Mouse (Mus musculus): Measurements from ENCODE around the gene Pidd1. TPM values are rescaled to one million over a fixed set of nuclear protein-coding genes. Genes with fewer than 3 reads are reported as not detected.
"Not testable (repeated sequence)": the region's sequence is repeated elsewhere in the genome, so short reads cannot be mapped to it uniquely, and the experiment has no call there.

The Pidd1 gene
- polyA plus RNA-seq, 1 experiment = 4.4 TPM

GRCm38 (mm10) chr7:141413809-141414584 lies 29.8 kb downstream of the Pidd1 start, which contains the start of gene Gatd1:
Gene Gatd1 (minus strand): TSS chr7:141414136.
- no peaks in the 10 kb centered on the region for H3K27me3 ChIP-seq (ENCODE audit: control insufficient read depth, insufficient read depth, low read length)
- peak; percentile 99 for DNase-seq
- H3K27ac ChIP-seq (ENCODE audit: insufficient read depth, low read length) = peak within 1 kb of the TSS; percentile 85
- peaks cover 15% of the 10 kb centered on the region for H3K4me1 ChIP-seq (ENCODE audit: control insufficient read depth, insufficient read depth, low read length)
- peak within 1 kb of the TSS; percentile 79 for H3K4me3 ChIP-seq (replicated peaks; ENCODE audit: insufficient read depth, low read depth, low read length)
- 0 out of 2 replicates have a peak, but pooled peaks have one; percentile 13 for TF ChIP-seq CTCF (IDR thresholded peaks at IDR 0.05; ENCODE audit: borderline replicate concordance, insufficient read depth, low read depth, low read length)
- TF ChIP-seq POLR2A (IDR thresholded peaks at IDR 0.05; ENCODE audit: borderline replicate concordance, insufficient read depth, low read length) = peak; percentile 93
- under 1% methylated on average over 56 of the region's 56 CpGs for WGBS

- DNase-seq = no peak
- Histone ChIP-seq H3K4me3 (replicated peaks; ENCODE audit: insufficient read depth, low read depth, low read length) (peak overlapping the region; percentile 73), H3K27ac (ENCODE audit: insufficient read depth, low read length) (peak overlapping the region; percentile 85), H3K27me3 (ENCODE audit: control insufficient read depth, insufficient read depth, low read length) (no peaks in the 10 kb centered on the region), H3K4me1 (ENCODE audit: control insufficient read depth, insufficient read depth, low read length) (peaks cover 12% of the 10 kb centered on the region)
- TF ChIP-seq POLR2A (IDR thresholded peaks at IDR 0.05; ENCODE audit: borderline replicate concordance, insufficient read depth, low read length) (no peak), CTCF (IDR thresholded peaks at IDR 0.05; ENCODE audit: borderline replicate concordance, insufficient read depth, low read depth, low read length) (no peak)
- WGBS = 3% methylated on average over 16 of the region's 16 CpGs
Observed at GRCm38 (mm10) chr7:141413331-141413730, 30.5 kb downstream of the Pidd1 start.

GRCm38 (mm10) chr7:141411667-141412066 lies 32.2 kb downstream of the Pidd1 start:
- H3K4me1 ChIP-seq (ENCODE audit: control insufficient read depth, insufficient read depth, low read length) = peaks cover 12% of the 10 kb centered on the region
- H3K27me3 ChIP-seq (ENCODE audit: control insufficient read depth, insufficient read depth, low read length) = no peaks in the 10 kb centered on the region
- no peak overlapping the region for H3K4me3 ChIP-seq (replicated peaks; ENCODE audit: insufficient read depth, low read depth, low read length)
- 90% methylated on average over 1 of the region's 1 CpGs for WGBS
- no peak for DNase-seq
- no peak for TF ChIP-seq CTCF (IDR thresholded peaks at IDR 0.05; ENCODE audit: borderline replicate concordance, insufficient read depth, low read depth, low read length)
- TF ChIP-seq POLR2A (IDR thresholded peaks at IDR 0.05; ENCODE audit: borderline replicate concordance, insufficient read depth, low read length) = no peak
- H3K27ac ChIP-seq (ENCODE audit: insufficient read depth, low read length) = no peak overlapping the region

GRCm38 (mm10) chr7:141410631-141411030 lies 33.2 kb downstream of the Pidd1 start:
- Histone ChIP-seq H3K27me3 (ENCODE audit: control insufficient read depth, insufficient read depth, low read length) (no peaks in the 10 kb centered on the region), H3K4me1 (ENCODE audit: control insufficient read depth, insufficient read depth, low read length) (peaks cover 12% of the 10 kb centered on the region), H3K27ac (ENCODE audit: insufficient read depth, low read length) (no peak overlapping the region), H3K4me3 (replicated peaks; ENCODE audit: insufficient read depth, low read depth, low read length) (no peak overlapping the region)
- 70% methylated on average over 8 of the region's 8 CpGs for whole genome bisulfite sequencing
- TF ChIP-seq CTCF (IDR thresholded peaks at IDR 0.05; ENCODE audit: borderline replicate concordance, insufficient read depth, low read depth, low read length) = no peak
- TF ChIP-seq POLR2A (IDR thresholded peaks at IDR 0.05; ENCODE audit: borderline replicate concordance, insufficient read depth, low read length) = no peak
- no peak for DNase-seq

- peak overlapping the region; percentile 3; the same call in 1 of the 2 replicates for H3K27ac ChIP-seq (ENCODE audit: insufficient read depth, low read length)
- under 1% methylated on average over 11 of the region's 11 CpGs for WGBS
- no peak overlapping the region for H3K4me3 ChIP-seq (replicated peaks; ENCODE audit: insufficient read depth, low read depth, low read length)
- no peaks in the 10 kb centered on the region for H3K27me3 ChIP-seq (ENCODE audit: control insufficient read depth, insufficient read depth, low read length)
- DNase-seq = peak; percentile 94 to 97
- TF ChIP-seq POLR2A (IDR thresholded peaks at IDR 0.05; ENCODE audit: borderline replicate concordance, insufficient read depth, low read length) (no peak), CTCF (IDR thresholded peaks at IDR 0.05; ENCODE audit: borderline replicate concordance, insufficient read depth, low read depth, low read length) (peak; percentile 94)
- peaks cover 12% of the 10 kb centered on the region for H3K4me1 ChIP-seq (ENCODE audit: control insufficient read depth, insufficient read depth, low read length)
Observed at GRCm38 (mm10) chr7:141408833-141409232, 35.0 kb downstream of the Pidd1 start.

- H3K27me3 ChIP-seq (ENCODE audit: control insufficient read depth, insufficient read depth, low read length); H3K27ac ChIP-seq (ENCODE audit: insufficient read depth, low read length); H3K4me3 ChIP-seq (replicated peaks; ENCODE audit: insufficient read depth, low read depth, low read length); DNase-seq: not testable (repeated sequence)
- H3K4me1 ChIP-seq (ENCODE audit: control insufficient read depth, insufficient read depth, low read length) = peaks cover 12% of the 10 kb centered on the region
- 92% methylated on average over 7 of the region's 7 CpGs for WGBS
Observed at GRCm38 (mm10) chr7:141407670-141408069, 36.2 kb downstream of the Pidd1 start.

GRCm38 (mm10) chr7:141405466-141405865 lies 38.4 kb downstream of the Pidd1 start:
- 72% methylated on average over 4 of the region's 4 CpGs for WGBS
- H3K27ac ChIP-seq (ENCODE audit: insufficient read depth, low read length) = no peak overlapping the region
- no peak for TF ChIP-seq CTCF (IDR thresholded peaks at IDR 0.05; ENCODE audit: borderline replicate concordance, insufficient read depth, low read depth, low read length)
- TF ChIP-seq POLR2A (IDR thresholded peaks at IDR 0.05; ENCODE audit: borderline replicate concordance, insufficient read depth, low read length) = no peak
- H3K4me3 ChIP-seq (replicated peaks; ENCODE audit: insufficient read depth, low read depth, low read length) = no peak overlapping the region
- peaks cover 12% of the 10 kb centered on the region for H3K4me1 ChIP-seq (ENCODE audit: control insufficient read depth, insufficient read depth, low read length)
- no peak for DNase-seq
- no peaks in the 10 kb centered on the region for H3K27me3 ChIP-seq (ENCODE audit: control insufficient read depth, insufficient read depth, low read length)

- TF ChIP-seq POLR2A (IDR thresholded peaks at IDR 0.05; ENCODE audit: borderline replicate concordance, insufficient read depth, low read length) = no peak
- peak; percentile 91 for TF ChIP-seq CTCF (IDR thresholded peaks at IDR 0.05; ENCODE audit: borderline replicate concordance, insufficient read depth, low read depth, low read length)
- Histone ChIP-seq H3K4me3 (replicated peaks; ENCODE audit: insufficient read depth, low read depth, low read length) (no peak overlapping the region), H3K27me3 (ENCODE audit: control insufficient read depth, insufficient read depth, low read length) (no peaks in the 10 kb centered on the region), H3K27ac (ENCODE audit: insufficient read depth, low read length) (no peak overlapping the region), H3K4me1 (ENCODE audit: control insufficient read depth, insufficient read depth, low read length) (no peaks in the 10 kb centered on the region)
- WGBS = 19% methylated on average over 5 of the region's 5 CpGs
- peak; percentile 60 to 61 for DNase-seq
Observed at GRCm38 (mm10) chr7:141403305-141403704, 40.5 kb downstream of the Pidd1 start.
